Mouse (Mus musculus): ENCODE measurements at regions not wholly inside any gene's neighbourhood (a gene's known extent, or its start where the extent isn't known, plus 50 kb on each side); places are given as distances from the start of the nearest gene placed in this dataset.

GRCm38 (mm10) chr14:24890856-24891255, 403.9 kb downstream of the Rps24 start:
- DNase-seq: no peak

DNA sequence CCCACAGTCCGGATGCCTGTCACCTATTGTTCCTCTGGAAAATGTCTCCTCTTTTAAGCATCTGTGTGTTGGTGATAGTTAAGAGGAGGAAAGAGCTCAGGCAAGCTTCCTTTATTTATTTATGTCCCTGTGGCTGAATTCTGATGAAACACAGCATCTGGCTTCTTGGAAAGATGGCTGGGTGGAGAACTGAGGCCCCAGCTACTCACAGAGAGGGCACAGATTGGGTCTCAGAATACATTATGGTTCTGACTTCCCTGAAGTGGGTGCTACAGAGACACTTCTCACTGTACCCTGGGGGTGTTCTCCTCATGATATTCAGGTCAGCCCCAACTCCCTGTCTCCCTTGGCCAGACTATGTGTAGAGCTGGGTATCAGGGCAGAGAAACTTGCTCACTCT, 408.3 kb downstream of the Rps24 start:
- no peak for DNase-seq

DNA sequence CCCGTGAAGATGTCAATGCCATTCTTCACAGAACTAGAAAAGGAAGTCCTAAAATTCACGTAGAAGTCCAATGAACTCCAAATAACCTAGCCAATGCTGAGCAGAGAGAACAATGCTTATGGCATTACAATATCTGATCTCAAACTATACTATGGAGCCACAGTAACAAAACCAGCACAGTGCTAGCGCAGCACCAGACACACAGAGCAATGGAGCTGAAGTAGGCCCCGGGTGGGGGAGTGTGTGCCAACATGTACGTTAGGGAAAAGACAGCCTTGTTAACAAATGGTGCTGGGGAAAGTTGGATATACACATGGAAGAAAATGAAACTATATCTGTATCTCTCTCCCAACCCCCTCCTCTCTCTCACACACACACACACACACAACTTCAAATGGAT, 409.8 kb downstream of the Rps24 start:
- DNase-seq: no peak

DNA sequence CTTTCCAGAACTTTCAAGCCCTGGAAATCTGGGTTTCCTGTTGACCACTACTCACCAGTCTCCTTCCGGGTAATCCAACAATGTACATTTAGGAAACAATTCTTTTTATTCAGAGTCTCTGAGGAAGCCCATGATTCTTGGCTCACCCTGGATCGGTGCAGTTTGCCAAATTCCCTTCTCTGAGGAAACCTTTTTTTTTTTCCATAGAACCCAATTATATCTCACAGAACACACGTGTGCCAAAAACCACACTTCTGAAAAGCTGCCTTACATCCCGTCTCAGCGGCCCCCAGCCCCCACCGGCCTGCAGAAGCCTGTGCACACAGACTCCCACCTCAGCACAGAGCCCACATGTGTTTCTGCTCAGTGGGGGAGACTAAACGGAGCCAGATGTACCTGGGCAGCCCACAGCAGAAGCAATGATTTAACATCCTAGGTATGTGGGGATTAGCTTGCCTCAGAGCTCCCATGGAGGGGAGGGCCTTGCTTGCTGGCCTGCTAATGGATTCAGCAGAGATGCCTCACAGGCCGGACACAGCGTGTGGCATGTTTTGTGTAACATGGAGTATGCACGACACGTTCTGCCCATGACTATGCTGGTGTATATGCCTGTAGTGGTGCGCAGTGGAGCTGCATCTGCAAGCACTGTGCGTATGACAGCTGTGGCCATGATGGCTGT, 413.7 kb downstream of the Rps24 start:
- DNase-seq: no peak

- DNase-seq: no peak
Observed at GRCm38 (mm10) chr14:24901726-24902125, 414.8 kb downstream of the Rps24 start.

DNA sequence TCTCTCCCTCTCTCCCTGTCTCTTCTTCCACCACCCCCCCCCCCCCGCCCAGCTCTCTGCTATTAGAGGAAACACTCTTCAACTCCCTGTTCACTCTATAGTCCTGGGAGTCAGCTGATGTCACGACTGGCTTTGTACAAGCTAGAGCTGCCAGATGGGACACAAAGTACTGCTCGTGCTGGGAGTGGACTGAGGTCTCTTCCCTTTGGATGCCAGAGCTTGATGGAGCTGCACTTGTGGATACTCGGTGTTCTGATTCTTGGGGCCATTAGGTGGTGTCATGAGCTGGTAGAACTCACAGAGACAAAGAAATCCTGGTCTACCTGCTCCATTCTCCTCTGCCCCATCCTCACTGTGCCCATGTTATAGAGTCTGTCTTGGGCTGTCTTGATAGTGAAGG, 415.9 kb downstream of the Rps24 start:
- DNase-seq: peak; percentile 49

DNA sequence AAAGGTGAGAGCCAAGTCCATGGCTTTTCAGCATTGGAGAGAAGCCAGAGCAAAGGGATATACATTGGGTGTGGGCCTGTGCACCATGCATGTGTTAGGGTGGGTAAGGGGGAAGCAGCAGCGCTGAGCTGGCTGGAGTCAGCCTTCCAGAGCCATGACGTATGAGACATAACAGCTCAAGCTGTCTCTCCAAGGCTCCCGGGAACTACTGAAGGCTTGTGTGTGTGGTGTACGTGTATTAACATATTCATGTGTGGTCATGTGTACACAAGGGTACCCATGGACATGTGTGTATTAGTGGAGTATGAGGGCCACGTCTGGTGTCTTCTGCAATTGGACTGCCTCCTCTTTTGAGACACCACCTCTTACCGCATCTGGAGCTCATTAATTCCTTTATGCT, 417.8 kb downstream of the Rps24 start:
- no peak for DNase-seq

- DNase-seq: no peak
Observed at GRCm38 (mm10) chr14:24906916-24907315, 420.0 kb downstream of the Rps24 start.

DNA sequence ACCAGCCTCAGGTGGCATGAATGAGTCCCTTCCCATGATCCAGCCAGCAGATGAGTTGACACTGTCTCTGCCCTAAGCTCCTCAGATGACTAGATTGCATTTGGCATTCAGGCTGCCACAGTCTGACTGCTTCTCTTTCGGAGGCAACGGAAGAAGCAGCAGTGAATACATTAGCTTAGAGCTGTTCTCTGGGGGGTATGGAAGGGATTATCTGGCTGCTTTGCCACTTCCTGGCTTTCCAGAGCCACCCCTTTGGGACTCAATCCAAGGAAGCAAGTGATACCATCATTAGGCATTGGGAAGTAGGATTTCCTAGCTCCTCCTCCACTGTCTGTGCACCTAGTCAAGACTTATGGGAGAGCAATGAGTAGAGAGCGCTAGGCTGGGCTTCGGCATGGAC, 421.5 kb downstream of the Rps24 start:
- peak; percentile 32 for DNase-seq

GRCm38 (mm10) chr14:24911621-24912020, 424.7 kb downstream of the Rps24 start:
- DNase-seq: no peak

DNA sequence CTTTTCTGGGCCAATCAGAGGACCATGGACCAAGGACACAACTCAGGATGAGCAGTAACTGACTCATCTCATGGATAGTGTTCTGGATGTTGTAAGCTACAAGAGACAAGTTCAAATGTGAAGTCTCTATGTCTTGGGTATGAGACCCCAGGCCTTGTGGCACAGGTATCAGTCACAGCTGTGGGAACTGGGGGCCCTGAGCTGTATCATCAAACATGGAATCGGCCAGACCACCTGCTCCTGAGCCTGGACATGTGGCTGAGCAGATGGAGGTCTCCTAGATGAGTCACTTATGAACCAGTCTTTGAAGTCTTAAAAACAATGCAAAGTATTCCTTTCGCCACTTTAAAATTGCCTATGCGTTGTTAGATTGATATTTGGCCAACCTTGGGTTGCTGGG, 432.1 kb downstream of the Rps24 start:
- DNase-seq: no peak

GRCm38 (mm10) chr14:24922006-24922405, 435.1 kb downstream of the Rps24 start:
- DNase-seq: no peak

DNA sequence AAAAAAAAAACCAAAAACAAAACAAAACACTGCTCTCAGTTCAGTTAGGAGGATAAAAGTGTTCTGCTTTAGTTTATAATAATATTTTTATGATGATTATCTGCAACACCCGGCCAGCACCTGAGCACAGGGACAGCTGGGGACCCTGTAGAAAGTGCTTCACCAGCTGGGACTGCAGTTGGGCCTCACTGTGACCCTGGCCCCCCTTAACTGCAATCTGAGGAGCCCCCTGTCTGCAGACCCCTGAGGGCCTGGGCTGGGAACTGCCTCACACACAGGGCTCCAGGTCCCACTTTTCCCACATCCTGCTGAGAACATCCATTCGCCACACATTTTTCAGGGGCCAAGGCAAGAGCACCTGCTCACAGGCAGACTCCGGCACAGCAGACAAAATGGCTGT, 437.6 kb downstream of the Rps24 start:
- DNase-seq: no peak

DNA sequence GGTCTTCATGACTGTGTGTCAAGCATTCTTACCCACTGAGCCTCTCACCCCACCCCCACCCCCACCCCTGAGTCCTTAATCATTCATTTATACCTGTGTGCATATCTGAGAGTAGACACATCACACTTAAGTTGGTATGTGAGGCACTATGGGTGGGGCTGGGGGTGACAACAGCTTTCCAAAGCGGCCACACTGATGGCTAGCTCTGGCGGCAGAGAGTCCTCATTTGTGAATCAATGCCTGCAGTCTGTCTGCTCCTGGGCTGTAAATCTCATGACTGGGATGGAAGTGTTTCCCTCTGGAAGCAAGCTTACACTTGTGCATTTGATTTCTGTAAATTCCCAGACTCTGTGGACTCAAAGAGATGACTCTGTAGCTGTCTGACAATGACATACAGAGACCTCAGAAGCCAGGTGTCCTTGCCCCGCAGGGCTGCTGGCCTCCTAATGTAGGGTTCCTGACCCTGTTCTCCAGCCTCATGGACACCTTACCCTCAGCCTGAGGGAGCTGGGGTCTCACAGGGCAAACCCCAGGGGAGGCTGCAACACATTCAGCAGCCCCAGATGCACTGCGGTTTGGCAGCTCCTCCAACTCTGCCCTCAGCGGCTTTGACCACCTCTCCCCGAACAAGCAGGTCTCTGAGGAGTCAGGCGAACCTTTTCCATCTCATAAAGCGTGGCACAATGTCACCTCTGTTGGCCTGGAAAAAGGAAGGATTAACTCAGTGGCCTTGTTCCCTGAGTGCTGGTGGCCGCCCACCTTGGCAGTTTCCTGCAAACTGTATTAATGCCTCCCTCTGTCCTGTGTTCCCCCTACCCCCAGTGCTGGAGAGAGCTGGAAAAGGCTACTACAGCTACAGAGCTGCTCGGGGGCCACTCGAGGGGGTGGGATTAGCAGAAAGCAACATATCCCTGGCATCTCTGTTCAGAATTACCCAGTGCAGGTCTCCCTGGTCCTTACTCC, 439.4 kb downstream of the Rps24 start:
- DNase-seq: no peak

- DNase-seq: no peak
Observed at GRCm38 (mm10) chr14:24928726-24929125, 441.8 kb downstream of the Rps24 start.

DNA sequence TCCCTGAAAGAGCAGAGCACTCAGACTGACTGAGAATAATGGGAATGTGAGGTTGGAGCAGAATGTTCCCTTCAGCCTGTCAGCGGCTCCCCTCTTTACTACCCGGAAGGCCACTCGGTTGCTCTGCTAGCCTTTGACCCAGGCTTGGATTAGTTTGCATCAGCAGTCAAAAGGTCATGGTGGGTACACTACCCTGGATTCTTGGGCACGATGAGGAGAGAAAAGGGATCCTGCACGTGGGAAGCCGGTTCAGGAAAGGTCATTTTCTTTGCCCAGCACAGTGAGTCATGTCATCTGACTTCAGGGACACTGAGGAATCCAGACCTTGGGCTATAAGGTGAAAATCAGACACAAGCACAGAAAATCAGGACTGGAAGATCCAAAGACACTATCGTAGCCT, 443.3 kb downstream of the Rps24 start:
- DNase-seq: no peak

- DNase-seq: no peak
Observed at GRCm38 (mm10) chr14:24937876-24938275, 451.0 kb downstream of the Rps24 start.

DNA sequence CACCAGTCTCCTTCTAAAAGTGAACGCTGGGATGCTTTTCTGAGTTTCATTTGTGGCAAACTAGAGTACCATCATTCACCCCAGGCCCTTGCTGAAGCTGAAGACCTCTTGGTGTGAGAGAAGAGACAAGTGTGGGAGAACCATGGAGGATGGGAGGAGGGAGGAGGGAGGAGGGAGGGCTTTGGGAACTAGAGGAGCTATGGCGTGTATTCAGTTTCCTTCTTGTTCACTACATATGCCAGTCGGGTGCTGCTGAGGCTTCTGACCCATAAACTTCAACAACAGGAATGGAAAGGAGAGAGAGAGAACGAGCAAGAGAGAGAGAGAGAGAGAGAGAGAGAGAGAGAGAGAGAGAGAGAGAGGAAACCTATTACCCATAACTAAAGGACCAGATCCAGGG, 452.1 kb downstream of the Rps24 start:
- no peak for DNase-seq

GRCm38 (mm10) chr14:24939476-24940200, 452.7 kb downstream of the Rps24 start:
- DNase-seq: peak; percentile 31

- DNase-seq: peak; percentile 36
Observed at GRCm38 (mm10) chr14:24945716-24946115, 458.8 kb downstream of the Rps24 start.

GRCm38 (mm10) chr14:24947084-24947483, 460.2 kb downstream of the Rps24 start:
- DNase-seq: no peak

GRCm38 (mm10) chr14:24955891-24956410, 469.0 kb downstream of the Rps24 start:
- DNase-seq: no peak

GRCm38 (mm10) chr14:24956528-24957210, 469.7 kb downstream of the Rps24 start:
- peak; percentile 88 for DNase-seq

All from retina, postnatal 1 day (tissue).